Mouse (Mus musculus): ENCODE measurements around the gene Rassf2. TPM values are rescaled to one million over a fixed set of nuclear protein-coding genes. Genes with fewer than 3 reads are reported as not detected.
A peak's percentile ranks its signal among the peaks of the same experiment; 100 is the strongest.

The Rassf2 gene
- polyA plus RNA-seq, 1 experiment = 0.94 TPM

DNA sequence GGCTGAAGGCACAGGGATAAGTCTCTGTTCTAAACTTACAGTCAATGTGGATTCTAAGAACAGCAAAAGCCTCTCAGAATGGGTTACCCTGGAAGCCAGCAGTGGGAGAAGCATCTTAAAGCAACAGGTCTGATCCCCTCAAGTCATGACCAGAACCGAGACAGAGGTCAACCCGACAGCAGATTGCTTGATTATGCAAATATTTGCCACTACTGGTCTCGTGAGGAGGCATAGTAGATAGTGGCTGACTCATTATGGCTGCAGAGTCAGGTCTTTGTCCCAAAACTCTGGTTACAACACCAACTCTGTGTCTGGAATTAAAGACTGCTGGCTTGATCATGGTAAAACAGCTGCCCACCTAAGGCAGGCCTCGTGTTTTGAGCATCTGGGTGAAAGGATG is 11.9 kb downstream of the Rassf2 start:
- Histone ChIP-seq H3K4me3 (ENCODE audit: insufficient read depth, poor library complexity, severe bottlenecking) (no peak overlapping the region), H3K27me3 (ENCODE audit: control insufficient read depth, insufficient read depth, insufficient read length) (no peaks in the 10 kb centered on the region), H3ac (ENCODE audit: control insufficient read depth, insufficient read length, low read depth) (no peak overlapping the region), H3K79me2 (ENCODE audit: control insufficient read depth, insufficient read depth) (no peaks in the 10 kb centered on the region), H3K79me3 (ENCODE audit: low read depth) (no peaks in the 10 kb centered on the region), H3K36me3 (ENCODE audit: control insufficient read depth, insufficient read depth) (no peaks in the 10 kb centered on the region)
- TF ChIP-seq MYOG (IDR thresholded peaks at IDR 0.05; ENCODE audit: control insufficient read depth, extremely low read depth, insufficient read length) (no peak), FOSL1 (IDR thresholded peaks at IDR 0.05; ENCODE audit: insufficient read depth, low read length, poor library complexity, severe bottlenecking) (no peak), CEBPB (IDR thresholded peaks at IDR 0.05; ENCODE audit: low read depth) (no peak), CTCF (IDR thresholded peaks at IDR 0.05; ENCODE audit: control insufficient read depth, insufficient read depth, insufficient read length) (no peak), USF1 (IDR thresholded peaks at IDR 0.05; ENCODE audit: low read depth) (no peak), MAX (IDR thresholded peaks at IDR 0.05) (no peak), MYOD1 (IDR thresholded peaks at IDR 0.05; ENCODE audit: control insufficient read depth, insufficient read length, low read depth) (no peak)

- H3K36me3 ChIP-seq (ENCODE audit: control insufficient read depth, insufficient read depth) = no peaks in the 10 kb centered on the region
- H3ac ChIP-seq (ENCODE audit: control insufficient read depth, insufficient read length, low read depth) = no peak overlapping the region
- no peaks in the 10 kb centered on the region for H3K79me3 ChIP-seq (ENCODE audit: low read depth)
- H3K4me3 ChIP-seq (ENCODE audit: insufficient read depth, poor library complexity, severe bottlenecking) = no peak overlapping the region
- H3K79me2 ChIP-seq (ENCODE audit: control insufficient read depth, insufficient read depth) = no peaks in the 10 kb centered on the region
- TF ChIP-seq MYOD1 (IDR thresholded peaks at IDR 0.05; ENCODE audit: control insufficient read depth, insufficient read length, low read depth) = peak; percentile 32
- no peak for TF ChIP-seq MAX (IDR thresholded peaks at IDR 0.05)
- H3K27me3 ChIP-seq (ENCODE audit: control insufficient read depth, insufficient read depth, insufficient read length) = no peaks in the 10 kb centered on the region
Measured at GRCm38 (mm10) chr2:132017611-132018010, 12.4 kb downstream of the Rassf2 start.

DNA sequence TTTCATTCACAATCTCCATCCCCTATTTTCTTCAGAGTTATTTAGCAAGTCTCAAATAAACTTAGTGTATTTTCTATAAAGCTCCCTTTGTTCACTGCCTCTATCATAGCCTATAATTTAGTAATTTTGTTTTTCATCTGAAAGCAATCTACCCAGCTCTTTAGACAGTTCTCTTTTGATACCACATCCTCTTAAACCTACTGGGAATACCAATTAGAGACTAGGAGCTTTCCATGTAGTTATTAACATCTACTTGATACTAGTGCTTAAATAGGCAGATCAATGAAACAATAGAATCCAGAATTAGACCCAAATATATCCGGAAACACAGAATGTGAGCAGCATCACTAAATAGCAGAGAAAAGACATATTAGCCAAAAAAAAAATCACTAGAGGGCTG is 14.0 kb downstream of the Rassf2 start:
- no peaks in the 10 kb centered on the region for H3K27me3 ChIP-seq (ENCODE audit: control insufficient read depth, insufficient read depth, insufficient read length)
- no peaks in the 10 kb centered on the region for H3K36me3 ChIP-seq (ENCODE audit: control insufficient read depth, insufficient read depth)
- H3K4me3 ChIP-seq (ENCODE audit: insufficient read depth, poor library complexity, severe bottlenecking) = no peak overlapping the region
- H3K79me3 ChIP-seq (ENCODE audit: low read depth) = no peaks in the 10 kb centered on the region
- H3K79me2 ChIP-seq (ENCODE audit: control insufficient read depth, insufficient read depth) = no peaks in the 10 kb centered on the region
- TF ChIP-seq MAX (IDR thresholded peaks at IDR 0.05) (no peak), CEBPB (IDR thresholded peaks at IDR 0.05; ENCODE audit: low read depth) (no peak), FOSL1 (IDR thresholded peaks at IDR 0.05; ENCODE audit: insufficient read depth, low read length, poor library complexity, severe bottlenecking) (no peak), CTCF (IDR thresholded peaks at IDR 0.05; ENCODE audit: control insufficient read depth, insufficient read depth, insufficient read length) (no peak), MYOD1 (IDR thresholded peaks at IDR 0.05; ENCODE audit: control insufficient read depth, insufficient read length, low read depth) (no peak), MYOG (IDR thresholded peaks at IDR 0.05; ENCODE audit: control insufficient read depth, extremely low read depth, insufficient read length) (no peak), USF1 (IDR thresholded peaks at IDR 0.05; ENCODE audit: low read depth) (no peak)
- H3ac ChIP-seq (ENCODE audit: control insufficient read depth, insufficient read length, low read depth) = no peak overlapping the region

DNA sequence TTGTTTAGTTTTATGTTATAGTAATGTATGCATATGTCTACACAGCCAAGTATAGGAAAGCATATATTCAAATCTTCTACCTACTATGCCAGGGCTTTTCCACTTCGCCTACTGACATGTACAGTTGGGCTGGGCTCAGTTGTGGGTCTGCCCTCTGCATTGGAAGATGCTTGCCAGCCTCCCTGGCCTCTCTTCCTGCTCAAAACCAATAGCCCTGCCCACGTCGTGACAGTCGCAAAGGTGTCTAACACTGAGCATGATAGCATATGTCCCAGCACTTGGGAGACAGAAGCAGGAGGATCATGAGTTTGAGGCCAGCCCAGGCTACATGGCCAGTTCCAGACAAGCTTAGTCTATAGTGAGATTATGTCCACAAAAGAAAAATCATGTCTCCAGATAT is 16.9 kb downstream of the Rassf2 start:
- Histone ChIP-seq H3K36me3 (ENCODE audit: control insufficient read depth, insufficient read depth) (no peaks in the 10 kb centered on the region), H3K79me2 (ENCODE audit: control insufficient read depth, insufficient read depth) (no peaks in the 10 kb centered on the region), H3K79me3 (ENCODE audit: low read depth) (no peaks in the 10 kb centered on the region), H3K27me3 (ENCODE audit: control insufficient read depth, insufficient read depth, insufficient read length) (no peaks in the 10 kb centered on the region), H3K4me3 (ENCODE audit: insufficient read depth, poor library complexity, severe bottlenecking) (no peak overlapping the region), H3ac (ENCODE audit: control insufficient read depth, insufficient read length, low read depth) (no peak overlapping the region)
- TF ChIP-seq MYOG (IDR thresholded peaks at IDR 0.05; ENCODE audit: control insufficient read depth, extremely low read depth, insufficient read length) = no peak
- no peak for TF ChIP-seq FOSL1 (IDR thresholded peaks at IDR 0.05; ENCODE audit: insufficient read depth, low read length, poor library complexity, severe bottlenecking)
- no peak for TF ChIP-seq MYOD1 (IDR thresholded peaks at IDR 0.05; ENCODE audit: control insufficient read depth, insufficient read length, low read depth)

DNA sequence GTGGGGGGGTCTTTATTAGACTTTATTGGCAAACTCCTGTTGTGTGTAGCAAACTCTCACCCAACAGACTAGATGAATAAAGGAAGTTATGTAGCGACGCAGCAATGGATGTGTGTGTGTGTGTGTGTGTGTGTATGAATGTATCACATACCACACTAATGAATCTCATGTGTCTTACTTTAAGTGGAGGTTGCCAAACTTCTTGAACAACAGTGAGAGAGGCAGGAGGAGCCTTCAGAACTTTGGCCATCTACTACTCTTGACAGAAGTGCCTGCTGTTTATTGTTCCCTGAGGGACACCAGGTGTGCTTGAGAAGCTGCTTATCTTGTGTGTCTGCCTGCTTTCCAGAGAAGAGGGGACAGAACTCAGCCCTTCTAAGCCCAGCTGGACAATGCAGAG is 19.3 kb downstream of the Rassf2 start:
- TF ChIP-seq CEBPB (IDR thresholded peaks at IDR 0.05; ENCODE audit: low read depth) (no peak), CTCF (IDR thresholded peaks at IDR 0.05; ENCODE audit: control insufficient read depth, insufficient read depth, insufficient read length) (no peak), MYOG (IDR thresholded peaks at IDR 0.05; ENCODE audit: control insufficient read depth, extremely low read depth, insufficient read length) (no peak), USF1 (IDR thresholded peaks at IDR 0.05; ENCODE audit: low read depth) (no peak), MYOD1 (IDR thresholded peaks at IDR 0.05; ENCODE audit: control insufficient read depth, insufficient read length, low read depth) (no peak), MAX (IDR thresholded peaks at IDR 0.05) (no peak), FOSL1 (IDR thresholded peaks at IDR 0.05; ENCODE audit: insufficient read depth, low read length, poor library complexity, severe bottlenecking) (no peak)
- no peak overlapping the region for H3ac ChIP-seq (ENCODE audit: control insufficient read depth, insufficient read length, low read depth)

GRCm38 (mm10) chr2:132008186-132008585 is 21.9 kb downstream of the Rassf2 start:
- Histone ChIP-seq H3K79me3 (ENCODE audit: low read depth) (no peaks in the 10 kb centered on the region), H3K79me2 (ENCODE audit: control insufficient read depth, insufficient read depth) (no peaks in the 10 kb centered on the region), H3K4me3 (ENCODE audit: insufficient read depth, poor library complexity, severe bottlenecking) (no peak overlapping the region), H3K27me3 (ENCODE audit: control insufficient read depth, insufficient read depth, insufficient read length) (no peaks in the 10 kb centered on the region), H3ac (ENCODE audit: control insufficient read depth, insufficient read length, low read depth) (no peak overlapping the region), H3K36me3 (ENCODE audit: control insufficient read depth, insufficient read depth) (no peaks in the 10 kb centered on the region)
- TF ChIP-seq MAX (IDR thresholded peaks at IDR 0.05) (no peak), MYOG (IDR thresholded peaks at IDR 0.05; ENCODE audit: control insufficient read depth, extremely low read depth, insufficient read length) (no peak), USF1 (IDR thresholded peaks at IDR 0.05; ENCODE audit: low read depth) (no peak), CTCF (IDR thresholded peaks at IDR 0.05; ENCODE audit: control insufficient read depth, insufficient read depth, insufficient read length) (no peak), MYOD1 (IDR thresholded peaks at IDR 0.05; ENCODE audit: control insufficient read depth, insufficient read length, low read depth) (no peak), FOSL1 (IDR thresholded peaks at IDR 0.05; ENCODE audit: insufficient read depth, low read length, poor library complexity, severe bottlenecking) (no peak), CEBPB (IDR thresholded peaks at IDR 0.05; ENCODE audit: low read depth) (no peak)

More for the DNA sequence above, 19.3 kb downstream of the Rassf2 start:
- Histone ChIP-seq H3K79me3 (ENCODE audit: low read depth) (no peaks in the 10 kb centered on the region), H3K79me2 (ENCODE audit: control insufficient read depth, insufficient read depth) (no peaks in the 10 kb centered on the region), H3K36me3 (ENCODE audit: control insufficient read depth, insufficient read depth) (no peaks in the 10 kb centered on the region), H3K27me3 (ENCODE audit: control insufficient read depth, insufficient read depth, insufficient read length) (no peaks in the 10 kb centered on the region), H3K4me3 (ENCODE audit: insufficient read depth, poor library complexity, severe bottlenecking) (no peak overlapping the region)

Measured in C2C12 (cell line).